Mouse (Mus musculus) layer of hippocampus, postnatal 25 days (tissue): Measurements from ENCODE around the gene Gng3. TPM values are rescaled to one million over a fixed set of nuclear protein-coding genes. Genes with fewer than 3 reads are reported as not detected.
A peak's percentile ranks its signal among the peaks of the same experiment; 100 is the strongest.
"Not testable (repeated sequence)": the region's sequence is repeated elsewhere in the genome, so short reads cannot be mapped to it uniquely, and the experiment has no call there.

Source experiments
- DNase-seq, 2 experiments: peaks; one replicate each; pipeline ENCODE4 v3.0.0; 2022; ENCODE audit warnings: mixed read lengths in 2 of 2, low spot score in 1 of 2; ENCODE audit errors: extremely low spot score in 1 of 2
- total RNA-seq, 2 experiments: library from RNA; stranded (reverse); gene quantifications; 2 replicates each; pipeline ENCODE4 v1.2.3; 2021

The Gng3 gene
- total RNA-seq, 2 experiments from 2014 or later: 188 to 192 TPM

DNA sequence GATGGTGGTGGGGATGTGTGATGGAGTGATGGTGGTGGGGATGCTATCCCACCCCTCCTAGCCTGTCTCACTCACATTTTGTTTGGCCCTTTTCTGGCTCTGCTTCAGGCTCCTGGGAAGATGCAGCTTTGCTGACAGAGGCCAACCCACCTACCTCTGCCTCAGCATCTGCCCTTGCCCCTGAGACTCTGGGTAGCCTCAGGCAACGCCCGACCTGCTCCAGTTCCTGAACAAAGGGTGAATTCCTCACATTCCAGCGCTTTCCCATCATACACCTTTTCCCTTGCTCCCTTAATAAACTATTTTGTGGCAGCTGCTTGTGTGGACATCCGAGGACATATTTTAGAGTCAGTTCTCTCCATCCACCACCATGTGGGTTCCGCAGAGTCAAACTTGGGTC lies 9.4 kb upstream of the Gng3 start:
- no peak for DNase-seq

DNA sequence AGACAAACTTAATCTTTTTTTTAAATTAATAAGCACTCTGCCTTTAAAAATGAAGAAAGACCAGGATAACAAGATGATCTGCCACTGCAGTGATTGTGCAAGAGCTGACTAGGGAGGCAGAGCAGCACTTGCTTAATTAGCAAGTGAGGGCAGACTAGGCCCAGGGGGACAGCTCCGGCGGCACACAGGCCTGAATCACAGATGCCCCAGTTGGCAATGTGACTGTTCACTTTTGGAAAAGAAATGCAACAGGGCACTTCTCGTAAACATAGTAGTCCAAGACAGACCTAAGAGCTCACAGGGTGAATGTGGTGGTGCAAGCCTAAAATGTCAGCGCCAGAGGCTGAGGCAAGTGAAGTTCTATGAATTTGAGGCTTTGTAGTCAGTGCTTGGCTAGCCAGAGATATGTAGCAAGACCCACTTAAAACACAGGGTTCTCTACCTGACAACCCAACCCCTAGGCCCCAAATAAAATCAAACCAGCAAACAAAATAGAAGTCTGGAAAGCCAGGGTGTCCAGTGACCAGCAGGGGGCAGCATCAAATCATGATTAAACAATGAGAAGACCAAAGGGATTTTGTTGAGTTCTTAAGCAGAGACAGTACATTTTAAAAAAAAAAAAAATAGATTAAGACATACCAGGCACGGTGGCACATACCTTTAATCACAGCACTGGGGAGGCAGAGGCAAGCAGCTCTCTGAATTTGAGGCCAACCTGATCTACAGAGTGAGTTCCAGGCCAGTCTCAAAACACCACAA lies 5.6 kb upstream of the Gng3 start:
- peak; percentile 59 to 96 for DNase-seq

DNA sequence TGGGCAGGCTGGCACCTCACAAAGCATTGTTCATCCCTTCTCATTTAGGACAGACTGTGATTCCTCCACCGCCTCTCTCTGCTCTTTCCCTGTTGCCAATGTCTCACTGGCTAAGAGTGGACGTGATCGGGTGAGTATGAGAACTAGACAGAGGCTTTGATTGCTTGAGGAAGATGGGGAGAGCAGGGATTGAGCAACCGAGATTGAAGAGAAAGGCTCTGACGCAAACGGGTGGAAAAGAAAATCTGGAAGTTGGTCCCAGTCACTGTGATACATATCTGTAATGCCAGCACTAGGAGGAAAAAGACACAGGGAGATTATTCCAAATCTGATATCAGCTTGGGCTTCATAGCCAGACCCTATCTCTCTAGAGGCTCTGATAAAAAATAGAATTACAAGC lies 4.0 kb upstream of the Gng3 start:
- no peak for DNase-seq

DNA sequence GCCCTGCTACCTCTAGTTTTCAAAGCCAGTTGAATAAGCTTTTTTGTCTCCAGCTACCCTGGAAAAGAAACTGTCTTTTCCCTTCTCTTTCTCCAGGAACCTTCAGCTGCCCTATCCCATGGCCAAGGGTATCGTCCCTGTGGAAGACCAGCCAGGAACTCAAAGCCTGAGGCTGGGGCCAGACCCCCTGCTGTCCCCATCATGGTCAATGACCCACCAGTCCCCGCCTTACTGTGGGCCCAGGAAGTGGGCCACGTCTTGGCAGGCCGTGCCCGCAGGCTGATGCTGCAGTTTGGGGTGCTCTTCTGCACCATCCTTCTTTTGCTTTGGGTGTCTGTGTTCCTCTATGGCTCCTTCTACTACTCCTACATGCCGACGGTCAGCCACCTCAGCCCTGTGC lies 2.0 kb upstream of the Gng3 start:
- no peak for DNase-seq

DNA sequence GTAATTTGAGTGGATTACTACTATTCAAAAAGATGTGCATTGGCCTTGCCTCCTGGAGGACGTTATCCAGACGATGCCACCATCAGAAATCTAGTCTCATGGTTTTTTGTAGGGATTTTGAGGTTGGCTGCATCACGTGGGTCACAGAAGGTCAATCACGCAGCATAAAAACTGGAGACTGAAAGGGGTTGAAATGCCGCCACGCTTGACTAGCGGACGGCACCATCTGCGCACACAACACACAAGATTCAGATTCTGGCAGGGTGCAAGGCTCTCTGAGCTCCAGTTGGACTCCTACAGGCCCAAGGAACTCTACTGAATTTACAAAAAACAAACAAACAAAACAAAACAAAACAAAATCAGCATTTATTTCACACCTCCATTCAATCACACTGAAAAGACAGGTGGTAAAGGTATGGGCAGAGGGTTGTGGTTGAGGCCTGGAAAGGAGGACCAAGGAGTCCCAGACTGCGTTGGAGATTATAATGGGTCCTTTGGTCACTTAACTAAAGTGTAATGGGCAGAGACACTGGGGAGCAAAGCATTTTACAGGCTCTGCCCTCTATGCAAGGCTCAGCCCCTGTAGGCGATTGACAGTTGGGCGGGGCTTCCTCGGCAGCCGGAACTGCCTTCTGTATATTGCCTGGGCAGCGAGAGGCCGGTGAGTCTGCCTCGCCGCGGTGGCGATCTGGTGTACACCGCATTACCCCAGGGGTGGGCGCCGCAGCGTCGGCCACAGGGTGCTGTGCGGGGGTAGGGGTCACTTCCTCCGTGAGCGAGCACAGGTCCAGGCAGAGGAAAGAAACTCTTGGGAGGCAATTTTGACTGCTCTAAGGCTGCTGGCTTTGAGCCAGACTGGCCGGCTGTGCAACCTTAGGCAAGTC lies 1.2 kb upstream of the Gng3 start:
- DNase-seq: peak; percentile 57 to 60

DNA sequence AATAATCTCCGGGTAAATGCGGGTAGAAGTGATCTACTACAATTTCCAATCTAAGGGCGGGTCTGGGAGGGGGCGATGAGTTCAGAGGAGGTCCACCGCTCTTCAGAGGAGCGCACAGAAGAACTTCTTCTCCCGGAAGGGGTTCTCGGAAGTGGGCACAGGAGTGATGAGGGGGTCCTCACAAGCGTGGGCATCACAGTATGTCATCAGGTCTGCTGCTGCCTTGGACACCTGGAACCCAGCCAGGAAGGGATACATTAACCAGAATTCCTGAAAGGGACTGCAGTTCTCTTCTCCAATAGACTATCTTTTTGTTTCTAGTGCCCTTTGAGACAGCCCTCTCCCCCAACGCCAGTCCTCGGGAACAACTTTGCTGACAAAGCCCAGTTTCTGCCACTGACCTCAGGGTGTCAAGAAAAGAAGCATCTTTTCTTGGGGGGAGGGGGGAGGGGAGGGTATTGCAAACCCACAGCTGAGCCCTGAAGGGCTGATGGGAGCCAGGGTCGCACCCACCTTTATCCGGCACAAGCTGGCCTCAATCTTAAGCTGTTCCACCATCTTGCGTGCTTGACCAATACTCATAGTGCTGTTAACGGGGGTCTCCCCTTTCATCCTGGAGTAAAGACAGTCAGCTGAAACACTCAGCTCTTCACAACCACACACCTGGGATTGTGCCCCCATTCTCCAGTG lies 808 bp downstream of the Gng3 start:
- DNase-seq: peak in 1 of 2 experiments; percentile 52

DNA sequence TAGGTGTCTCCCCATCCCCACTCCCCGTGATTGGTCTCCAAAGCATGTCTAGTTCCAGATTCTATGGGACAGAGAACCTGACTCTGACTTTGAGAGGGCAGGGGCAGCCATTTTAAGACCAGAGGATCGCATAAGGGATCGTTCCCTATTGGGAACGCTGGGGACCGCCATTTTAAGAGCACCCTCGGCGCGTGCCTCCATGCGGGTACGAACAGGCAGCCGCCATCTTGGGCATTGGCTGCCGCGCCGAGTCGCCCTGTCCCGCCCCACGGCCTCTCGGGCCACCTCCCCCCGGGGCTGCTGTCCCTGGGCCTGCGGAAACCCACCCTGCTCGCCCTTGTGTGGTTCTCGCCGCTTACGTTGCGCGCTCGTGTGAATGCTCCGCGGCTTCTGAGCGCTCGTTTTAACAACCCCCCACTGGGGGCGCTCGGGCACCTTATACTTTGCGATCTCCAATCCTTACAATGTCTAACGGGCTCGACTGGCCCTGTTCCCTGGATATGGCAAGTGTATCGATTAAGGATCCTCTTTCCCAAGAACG lies 1.7 kb downstream of the Gng3 start, which contains the start of gene Bscl2:
Gene Bscl2, plus strand, starts transcription at position 217 of the 541 bp plus-strand sequence.
- peak; percentile 79 to 83 for DNase-seq

DNA sequence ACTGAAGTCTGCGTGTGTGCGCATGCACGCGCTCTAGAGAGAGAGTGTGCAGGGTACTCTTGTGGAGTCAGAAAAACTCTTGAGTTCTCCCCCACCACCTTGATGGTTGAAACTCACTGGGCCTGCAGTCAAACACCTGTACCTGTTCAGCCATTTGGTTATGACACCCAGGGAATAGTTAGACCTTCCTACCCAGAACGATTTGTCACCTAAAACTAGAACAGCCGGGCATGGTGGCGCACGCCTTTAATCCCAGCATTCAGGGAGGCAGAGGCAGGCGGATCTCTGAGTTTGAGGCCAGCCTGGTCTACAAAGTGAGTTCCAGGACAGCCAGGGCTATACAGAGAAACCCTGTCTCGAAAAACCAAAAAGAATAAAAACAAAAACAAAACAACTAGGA lies 2.7 kb downstream of the Gng3 start:
- DNase-seq: not testable (repeated sequence)

DNA sequence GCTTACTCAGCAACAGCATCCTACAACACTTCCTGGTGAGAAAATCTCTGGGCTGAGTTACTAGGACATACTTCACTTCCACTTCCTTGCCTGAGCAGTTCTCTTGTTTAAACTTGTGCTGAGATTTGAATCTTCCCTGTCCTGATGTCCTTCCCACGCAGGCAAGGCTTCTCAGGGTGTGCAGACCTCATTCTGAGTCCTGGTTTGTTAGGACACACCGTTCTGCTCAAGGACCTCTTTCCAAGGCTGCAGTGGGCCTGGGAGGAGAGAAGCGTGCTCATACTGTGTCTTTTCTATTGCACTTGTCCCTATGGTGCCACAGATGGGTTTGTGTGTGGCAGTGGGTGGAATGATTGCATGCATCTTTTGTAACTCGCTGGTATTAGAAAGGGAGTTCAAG lies 6.0 kb downstream of the Gng3 start:
- DNase-seq: no peak

DNA sequence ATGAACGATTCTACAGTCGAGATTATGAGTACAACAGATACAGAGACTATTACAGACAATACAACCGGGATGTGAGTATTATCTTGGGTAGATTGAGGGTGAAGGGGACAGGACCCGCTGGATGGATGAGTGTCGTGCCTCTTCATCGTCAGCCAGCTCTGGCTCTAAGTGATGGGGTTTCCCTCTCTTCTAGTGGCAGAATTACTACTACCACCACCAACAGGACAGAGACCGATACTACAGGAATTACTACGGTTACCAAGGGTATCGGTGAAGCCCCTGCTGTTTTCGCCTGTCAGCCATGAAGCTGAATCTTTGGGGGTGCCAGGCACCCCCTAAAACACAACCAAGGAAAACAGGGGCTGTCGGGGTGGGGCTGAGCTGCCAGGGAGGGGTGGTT lies 7.7 kb downstream of the Gng3 start:
- no peak for DNase-seq

DNA sequence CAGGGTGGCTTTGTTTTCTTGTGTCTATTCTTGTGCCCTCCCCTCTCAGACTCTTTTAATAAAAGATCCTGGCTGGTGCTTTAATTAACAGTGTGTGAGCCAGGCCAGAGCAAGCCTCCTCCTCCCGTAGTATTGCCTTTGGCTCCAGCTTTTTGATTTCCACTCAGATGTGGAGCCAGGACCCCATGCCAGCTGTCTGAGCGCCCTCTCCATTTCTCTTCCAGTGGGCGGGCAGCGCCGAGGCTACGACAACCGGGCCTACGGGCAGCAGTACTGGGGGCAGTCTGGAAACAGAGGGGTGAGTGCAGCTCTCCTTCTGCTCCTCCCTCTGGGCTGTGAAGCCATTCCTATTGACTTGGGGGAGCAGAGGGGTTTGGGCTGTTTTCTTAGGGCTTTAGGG lies 8.3 kb downstream of the Gng3 start:
- DNase-seq: no peak

DNA sequence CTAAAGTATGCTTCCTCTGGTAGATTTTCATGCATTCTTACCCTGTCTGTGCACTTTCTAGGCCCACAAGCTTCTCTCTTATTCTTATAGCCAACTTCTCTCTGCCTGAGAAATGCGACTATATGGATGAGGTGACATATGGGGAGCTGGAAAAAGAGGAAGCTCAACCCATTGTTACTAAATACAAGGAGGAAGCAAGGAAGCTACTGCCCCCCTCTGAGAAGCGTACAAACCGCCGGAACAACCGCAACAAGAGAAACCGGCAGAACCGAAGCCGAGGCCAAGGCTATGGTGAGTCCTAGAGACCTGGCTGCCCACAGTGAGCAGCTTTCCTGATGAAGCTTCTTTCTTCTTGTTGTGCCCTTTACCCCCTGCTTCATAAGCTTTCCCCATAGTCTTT lies 9.3 kb downstream of the Gng3 start, which contains the start of gene AC129217.1:
Gene AC129217.1, plus strand, starts transcription at position 114 of the 400 bp plus-strand sequence.
- DNase-seq: no peak

DNA sequence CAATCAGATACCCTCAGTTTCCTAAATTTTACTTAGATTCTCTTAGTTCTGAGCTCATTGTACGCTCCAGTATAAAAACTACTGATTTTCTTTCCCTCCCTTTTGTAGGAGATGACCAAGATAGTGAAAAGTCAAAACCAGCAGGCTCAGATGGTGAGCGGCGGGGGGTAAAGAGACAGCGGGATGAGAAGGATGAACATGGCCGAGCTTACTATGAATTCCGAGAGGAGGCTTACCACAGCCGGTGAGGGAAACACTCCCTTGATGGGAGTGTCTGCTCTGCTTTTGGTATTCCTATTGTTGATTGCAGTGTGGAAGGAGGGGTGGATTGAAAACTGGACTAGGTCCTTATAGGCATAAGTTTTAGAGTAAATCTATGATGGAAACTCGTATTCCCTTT lies 16.3 kb downstream of the Gng3 start:
- DNase-seq: no peak

DNA sequence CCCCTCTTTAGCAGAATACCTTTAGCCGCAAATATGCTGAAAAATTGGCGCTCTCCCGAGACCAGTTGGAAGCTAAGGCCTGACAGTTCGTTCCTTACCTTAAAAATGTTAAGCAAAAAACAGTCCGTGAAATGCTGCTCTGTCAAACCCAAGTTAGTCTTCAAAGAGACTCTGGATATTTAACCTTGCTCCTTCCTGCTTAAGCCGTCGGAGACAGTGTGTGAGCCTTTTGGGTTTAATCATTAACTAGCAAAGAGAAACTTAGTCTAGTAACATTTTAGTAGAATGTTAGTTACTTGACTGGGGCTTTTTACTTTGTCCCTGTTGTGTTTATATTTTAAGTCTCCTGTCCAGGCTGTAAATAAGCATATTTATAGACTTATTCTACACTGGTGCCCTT lies 17.8 kb downstream of the Gng3 start:
- no peak for DNase-seq

DNA sequence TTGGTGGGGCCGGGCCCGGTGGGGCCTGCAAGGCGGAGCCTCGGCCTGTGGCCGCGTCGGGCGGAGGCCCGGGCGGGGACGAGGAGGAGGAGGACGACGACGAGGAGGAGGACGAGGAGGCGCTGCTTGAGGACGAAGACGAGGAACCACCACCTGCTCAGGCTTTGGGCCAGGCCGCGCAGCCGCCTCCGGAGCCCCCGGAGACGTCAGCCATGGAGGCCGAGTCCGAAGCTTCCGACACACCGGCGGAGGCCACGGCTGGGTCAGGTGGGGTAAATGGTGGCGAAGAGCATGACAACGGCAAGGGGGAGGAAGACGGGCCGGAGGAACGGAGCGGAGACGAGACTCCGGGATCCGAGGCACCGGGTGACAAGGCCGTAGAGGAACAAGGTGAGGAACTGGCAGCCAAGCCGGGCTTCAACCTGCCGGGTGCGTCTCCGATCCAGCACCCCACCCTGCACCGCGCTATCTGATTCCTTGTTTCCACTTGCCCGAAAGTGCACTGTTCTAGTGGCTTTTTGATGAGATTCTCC lies 18.5 kb downstream of the Gng3 start:
- DNase-seq: no peak

DNA sequence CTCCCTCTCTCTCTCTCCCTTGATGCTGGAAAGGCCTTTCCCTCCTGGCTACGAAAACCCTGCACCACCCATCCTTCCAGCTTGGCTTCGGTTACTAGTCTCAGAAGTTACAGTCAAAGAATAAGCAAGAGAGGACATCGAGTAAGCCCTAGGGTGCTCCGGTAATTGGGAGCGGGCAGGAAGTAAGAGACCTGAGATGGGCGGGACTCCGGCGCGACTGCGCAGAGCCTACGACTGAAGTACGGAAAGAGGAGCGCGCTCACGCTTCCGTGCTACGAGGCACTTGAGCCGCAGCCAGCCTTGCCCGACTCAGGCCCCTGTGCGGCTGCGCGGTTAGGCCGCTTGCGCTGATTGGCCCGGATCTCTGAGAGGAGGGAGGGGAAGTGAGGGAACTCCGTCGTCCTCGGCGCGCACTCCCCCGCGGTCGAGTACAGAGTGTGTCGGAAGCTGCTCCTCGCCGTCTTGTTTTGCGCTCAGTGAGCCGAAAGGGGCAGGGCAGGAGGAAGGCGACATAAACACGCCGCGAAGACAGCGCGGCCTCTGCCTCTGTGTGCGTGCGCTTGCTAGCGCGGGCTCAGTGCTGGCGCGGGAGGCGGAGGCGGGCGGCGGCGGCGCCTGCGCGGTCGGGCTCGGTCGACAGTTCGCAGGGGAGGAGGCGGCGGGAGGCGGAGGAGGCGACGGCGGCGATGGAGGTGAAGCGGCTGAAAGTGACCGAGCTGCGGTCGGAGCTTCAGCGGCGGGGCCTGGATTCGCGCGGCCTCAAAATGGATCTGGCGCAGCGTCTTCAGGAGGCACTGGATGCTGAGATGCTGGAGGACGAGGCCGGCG lies 19.2 kb downstream of the Gng3 start, which contains the start of gene Hnrnpul2:
Gene Hnrnpul2, plus strand, starts transcription at position 415 of the 828 bp plus-strand sequence.
- DNase-seq: peak; percentile 92 to 96

DNA sequence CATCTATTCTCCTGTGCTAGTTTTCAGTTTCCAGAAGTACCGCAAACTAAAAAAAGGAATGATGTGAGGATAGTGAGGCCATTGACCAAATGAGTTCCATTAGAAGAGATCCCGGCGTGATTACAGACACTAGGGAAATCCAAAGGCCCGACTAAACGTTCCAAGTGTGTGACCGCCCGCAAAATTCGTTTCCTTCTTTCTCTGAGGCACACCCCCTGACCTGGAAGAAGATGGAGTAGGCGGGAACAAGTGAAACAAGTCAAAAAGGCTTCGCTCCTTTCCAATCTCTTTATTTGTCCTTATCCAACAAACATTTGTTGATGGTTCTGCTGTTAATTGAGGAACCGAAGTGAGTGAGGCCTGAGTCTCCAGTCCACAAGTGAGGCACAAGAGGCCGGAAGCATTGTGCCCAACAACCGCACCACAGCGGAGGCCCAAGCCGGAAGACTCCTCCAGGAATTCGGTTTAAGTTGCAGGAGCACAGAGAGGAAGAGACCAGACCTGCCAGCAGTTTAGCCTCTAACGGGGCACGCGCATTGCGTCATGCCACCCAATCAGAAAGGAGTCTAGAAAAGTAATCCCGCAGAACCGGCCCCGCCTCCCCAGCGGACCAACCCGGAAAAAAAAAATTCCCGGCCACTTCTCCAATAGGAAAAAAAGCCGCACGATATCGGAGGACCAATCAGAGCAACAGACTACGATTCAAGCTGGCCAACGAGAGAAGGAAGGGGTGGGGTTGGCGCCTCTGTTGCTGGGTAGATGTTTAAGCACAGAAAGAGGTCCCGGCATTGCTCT lies 20.0 kb downstream of the Gng3 start, which contains the start of gene Ttc9c:
Gene Ttc9c, minus strand, starts transcription at position 533 of the 795 bp plus-strand sequence.
- DNase-seq: peak; percentile 77 to 90

DNA sequence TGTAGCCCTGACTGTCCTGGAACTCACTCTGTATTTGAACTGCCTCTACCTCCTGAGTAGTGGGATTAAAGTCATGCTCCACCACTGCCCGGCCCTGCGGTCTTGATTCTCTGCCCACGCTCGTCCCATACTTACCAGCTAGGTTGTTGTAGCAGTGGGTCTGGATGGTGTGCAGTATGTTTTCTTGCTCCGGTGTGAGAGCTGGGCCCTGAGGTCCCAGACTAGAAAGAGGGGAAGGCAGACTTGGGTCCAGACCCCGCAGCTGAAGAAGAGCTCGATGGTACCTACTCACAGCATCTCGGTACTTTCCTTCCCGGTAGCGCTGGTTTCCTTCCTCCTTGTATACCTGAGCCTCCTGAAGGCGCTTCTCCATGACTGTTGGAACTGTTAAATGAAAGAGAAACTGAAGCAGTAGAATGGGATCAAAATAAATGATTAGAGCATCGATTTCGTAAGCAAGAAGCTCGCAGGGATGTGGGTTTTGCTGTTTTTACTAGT lies 20.6 kb downstream of the Gng3 start:
- no peak for DNase-seq
